Mouse (Mus musculus) spleen, postnatal 4 days (tissue): ENCODE measurements at regions not wholly inside any gene's neighbourhood (a gene's known extent, or its start where the extent isn't known, plus 50 kb on each side); places are given as distances from the start of the nearest gene placed in this dataset.
"Not testable (repeated sequence)": the region's sequence is repeated elsewhere in the genome, so short reads cannot be mapped to it uniquely, and the experiment has no call there.

Experiments used
- DNase-seq, 2 experiments: peaks; one replicate each; pipeline ENCODE4 v3.0.0; 2022; ENCODE audit warnings: low spot score in 2 of 2

GRCm38 (mm10) chr19:3083438-3083837 is 199.3 kb upstream of the Mrpl21 start:
- DNase-seq: peak in 1 of 2 experiments; percentile 57

- not testable (repeated sequence) for DNase-seq
These were observed 190.9 kb upstream of the Mrpl21 start for GRCm38 (mm10) chr19:3091771-3092170.
